Mouse (Mus musculus) kidney, adult 11 months (tissue): Measurements from ENCODE around the gene 4930412O13Rik.

ENCODE experiments used
- DNase-seq: peaks from one replicate; pipeline ENCODE4 v3.0.0; 2022

Gene 4930412O13Rik

GRCm38 (mm10) chr2:9881611-9882023 lies 565 bp downstream of the 4930412O13Rik start:
- DNase-seq, result no peak

DNA sequence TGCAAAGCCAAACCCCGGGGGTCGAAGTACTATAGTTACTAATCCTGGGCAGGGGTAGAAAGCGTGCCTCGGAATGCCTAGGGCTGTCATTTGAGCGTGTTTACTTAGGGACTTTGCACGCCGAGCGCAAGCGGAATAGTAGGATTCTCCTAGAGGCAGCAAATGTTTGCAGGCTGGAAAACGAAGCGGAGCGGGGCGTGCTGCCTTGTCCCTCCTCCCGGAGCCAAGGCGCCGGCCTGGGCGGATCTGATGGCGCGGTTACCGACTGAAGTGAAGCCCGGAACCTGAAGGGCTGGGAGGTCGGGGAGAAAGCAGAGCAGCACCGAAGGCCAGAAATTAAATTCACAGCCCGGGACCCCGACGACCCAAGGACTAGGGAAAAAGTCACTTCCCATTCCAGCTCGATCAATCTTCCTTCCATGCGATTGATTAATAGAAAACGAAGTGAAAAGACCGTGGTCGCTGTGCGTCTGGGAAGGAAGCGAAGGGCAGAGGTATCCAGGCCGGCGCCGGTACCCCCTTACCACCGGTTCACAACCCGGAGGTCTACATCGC lies 1.4 kb downstream of the 4930412O13Rik start:
- no peak for DNase-seq

GRCm38 (mm10) chr2:9882926-9883802 lies 2.1 kb downstream of the 4930412O13Rik start:
- no peak for DNase-seq

DNA sequence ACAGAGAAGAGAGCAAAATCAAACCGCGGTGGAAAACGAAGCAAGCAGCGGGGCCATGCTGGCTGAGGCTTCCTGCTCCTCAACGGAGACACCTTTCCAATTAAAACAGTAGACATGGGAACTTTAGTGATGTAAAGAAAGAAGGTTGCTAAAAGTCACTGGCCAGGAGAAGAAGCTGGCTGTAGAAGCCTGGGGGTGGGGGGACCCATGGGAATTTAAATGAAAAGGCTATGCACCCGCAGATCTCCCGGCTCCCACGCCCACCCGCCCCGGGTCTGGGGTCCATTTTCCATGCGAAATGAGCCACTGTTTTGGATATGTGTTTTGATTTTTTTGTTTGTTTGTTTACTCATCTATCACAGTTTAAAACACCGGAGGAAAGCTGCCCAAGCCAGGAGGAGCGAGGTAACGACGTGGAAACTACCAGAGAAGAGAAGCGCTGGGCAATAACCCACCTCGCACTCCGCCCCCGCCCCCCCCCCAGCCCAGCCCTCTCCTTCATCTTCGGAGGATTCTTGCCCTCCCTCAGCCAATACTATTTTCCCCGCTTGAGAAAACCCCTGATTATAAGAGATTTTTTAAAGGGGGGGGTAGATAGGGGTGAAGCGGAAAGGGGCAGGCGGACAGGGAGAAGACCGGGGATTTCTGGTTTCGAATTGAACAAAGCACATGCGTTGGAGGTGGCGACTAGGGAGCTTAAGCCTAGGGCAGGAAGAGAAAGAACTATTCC lies 2.9 kb downstream of the 4930412O13Rik start:
- DNase-seq, result no peak

GRCm38 (mm10) chr2:9884533-9885216 lies 3.6 kb downstream of the 4930412O13Rik start:
- DNase-seq, result no peak

GRCm38 (mm10) chr2:9885217-9885770 lies 4.2 kb downstream of the 4930412O13Rik start:
- DNase-seq, result no peak

- DNase-seq, result no peak
Observed at GRCm38 (mm10) chr2:9886031-9886430, 5.0 kb downstream of the 4930412O13Rik start.

GRCm38 (mm10) chr2:9886921-9887610 lies 6.0 kb downstream of the 4930412O13Rik start:
- no peak for DNase-seq

- DNase-seq, result no peak
Observed at GRCm38 (mm10) chr2:9887636-9888035, 6.6 kb downstream of the 4930412O13Rik start.

DNA sequence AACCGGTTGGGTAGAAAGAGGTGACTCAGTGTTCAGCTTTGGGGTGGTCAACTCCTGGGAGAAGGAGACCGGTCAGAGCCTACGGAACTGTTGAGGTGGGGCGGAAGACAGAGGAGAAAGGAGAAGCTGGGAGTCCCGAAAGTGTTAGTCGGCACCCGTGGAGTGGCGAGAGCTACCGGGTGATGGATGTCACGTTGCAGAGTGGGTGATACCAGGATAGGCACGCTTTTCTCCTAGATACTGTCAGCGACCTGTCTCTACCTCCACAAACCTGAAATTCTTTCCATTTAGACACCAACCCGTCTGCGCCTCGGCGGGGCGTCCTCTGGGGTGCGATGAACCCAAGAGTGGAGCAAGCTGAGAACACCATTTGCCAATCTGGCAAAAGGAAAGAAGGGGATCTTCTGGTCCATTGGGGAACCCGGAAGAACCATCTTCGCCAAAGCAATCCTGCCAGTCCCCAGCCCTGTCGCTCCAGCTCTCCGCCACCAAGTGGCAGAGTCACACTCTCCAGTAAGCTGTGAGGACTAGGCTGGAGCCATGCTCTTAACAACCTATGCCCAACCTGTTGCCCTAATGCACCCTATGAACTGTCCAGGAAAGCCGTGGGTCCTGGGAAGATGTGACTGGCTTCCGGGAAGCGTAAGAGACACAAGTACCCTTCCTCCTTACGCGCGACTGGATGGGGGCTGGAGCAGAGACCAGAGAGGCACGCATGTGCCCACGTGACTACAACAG lies 8.0 kb downstream of the 4930412O13Rik start, which contains the start of gene 9230102O04Rik:
Gene 9230102O04Rik (minus strand): TSS at position 628 of the 738 bp plus-strand sequence.
- DNase-seq, result peak; percentile 60

DNA sequence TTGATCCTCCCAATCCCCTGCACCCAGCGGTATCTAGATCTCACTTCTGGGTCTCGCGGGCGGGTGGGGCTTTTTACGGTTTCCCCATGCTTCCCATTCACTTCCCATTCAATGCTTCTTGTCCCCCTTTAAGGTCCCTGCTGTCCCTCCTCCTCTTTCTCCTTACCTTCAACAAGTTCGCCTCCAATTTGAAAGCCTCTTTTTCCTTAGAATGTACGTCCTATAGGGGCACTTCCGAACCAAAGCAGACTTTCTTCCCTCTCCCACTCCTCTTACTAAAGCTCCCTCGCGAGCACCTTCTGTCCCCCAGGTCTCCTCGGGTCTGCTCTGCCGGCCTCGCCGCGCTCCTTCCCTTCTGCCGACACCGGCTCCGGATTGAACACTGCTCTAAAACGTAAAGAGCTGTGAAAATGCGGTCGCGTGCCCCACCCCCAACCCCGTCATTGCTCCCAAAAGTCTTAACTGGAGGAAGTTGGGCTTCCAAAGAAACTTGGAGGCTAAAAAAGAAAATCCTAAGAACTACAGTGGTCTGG lies 8.7 kb downstream of the 4930412O13Rik start, which contains the start of gene Gata3:
Gene Gata3 (minus strand): TSS at position 384 of the 533 bp plus-strand sequence.
- no peak for DNase-seq

DNA sequence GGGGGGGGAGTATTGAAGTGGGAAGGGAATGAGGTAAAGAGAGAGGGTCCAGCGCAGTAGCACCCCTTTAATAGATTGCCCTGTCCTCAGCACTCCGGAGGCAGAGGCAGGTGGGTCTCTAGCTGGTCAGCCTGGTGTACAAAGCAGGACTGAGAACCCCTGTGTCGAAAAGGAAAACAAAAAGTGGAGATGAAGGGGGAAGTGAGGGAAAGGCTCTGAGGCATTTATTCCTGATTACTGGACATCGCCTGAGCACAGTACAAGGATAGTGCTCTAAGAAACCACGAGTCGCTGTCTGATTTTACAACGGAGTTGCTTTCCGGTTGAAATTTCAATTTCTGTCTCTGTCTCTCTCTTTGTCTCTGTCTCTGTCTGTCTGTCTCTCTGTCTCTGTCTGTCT lies 9.2 kb downstream of the 4930412O13Rik start:
- no peak for DNase-seq

- DNase-seq, result no peak
Observed at GRCm38 (mm10) chr2:9890906-9891305, 9.9 kb downstream of the 4930412O13Rik start.

GRCm38 (mm10) chr2:9892541-9892940 lies 11.5 kb downstream of the 4930412O13Rik start:
- DNase-seq, result no peak

DNA sequence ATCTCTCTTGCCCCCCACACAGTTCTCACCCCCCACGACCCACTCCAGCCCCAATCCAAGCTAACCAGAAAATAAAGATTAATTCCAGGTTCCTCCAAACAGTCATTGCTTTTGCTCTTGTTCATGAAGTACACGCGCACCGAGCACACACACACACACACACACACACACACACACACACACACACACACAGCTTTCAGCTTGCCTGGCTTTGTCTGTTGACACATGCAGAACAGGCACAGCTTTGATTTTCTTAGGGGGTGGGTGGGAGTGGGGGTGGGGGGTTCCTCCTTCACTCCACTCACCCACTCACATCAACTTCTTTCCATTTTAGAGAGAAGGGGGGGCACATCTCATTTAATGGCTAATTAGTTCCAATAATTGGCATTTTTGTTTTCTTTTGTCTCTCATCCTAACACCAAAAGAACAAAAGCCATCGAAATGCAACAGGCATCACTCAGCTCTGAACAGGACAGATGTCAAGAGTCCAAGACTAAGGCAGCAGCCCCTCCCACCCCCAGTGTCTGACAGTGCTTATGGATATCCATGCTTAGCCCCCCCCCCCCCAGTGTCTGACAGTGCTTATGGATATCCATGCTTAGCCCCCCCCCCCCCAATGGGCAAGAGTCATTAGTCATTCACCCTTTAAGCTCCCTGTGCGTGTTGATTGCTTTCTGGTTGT lies 12.4 kb downstream of the 4930412O13Rik start:
- DNase-seq, result no peak

DNA sequence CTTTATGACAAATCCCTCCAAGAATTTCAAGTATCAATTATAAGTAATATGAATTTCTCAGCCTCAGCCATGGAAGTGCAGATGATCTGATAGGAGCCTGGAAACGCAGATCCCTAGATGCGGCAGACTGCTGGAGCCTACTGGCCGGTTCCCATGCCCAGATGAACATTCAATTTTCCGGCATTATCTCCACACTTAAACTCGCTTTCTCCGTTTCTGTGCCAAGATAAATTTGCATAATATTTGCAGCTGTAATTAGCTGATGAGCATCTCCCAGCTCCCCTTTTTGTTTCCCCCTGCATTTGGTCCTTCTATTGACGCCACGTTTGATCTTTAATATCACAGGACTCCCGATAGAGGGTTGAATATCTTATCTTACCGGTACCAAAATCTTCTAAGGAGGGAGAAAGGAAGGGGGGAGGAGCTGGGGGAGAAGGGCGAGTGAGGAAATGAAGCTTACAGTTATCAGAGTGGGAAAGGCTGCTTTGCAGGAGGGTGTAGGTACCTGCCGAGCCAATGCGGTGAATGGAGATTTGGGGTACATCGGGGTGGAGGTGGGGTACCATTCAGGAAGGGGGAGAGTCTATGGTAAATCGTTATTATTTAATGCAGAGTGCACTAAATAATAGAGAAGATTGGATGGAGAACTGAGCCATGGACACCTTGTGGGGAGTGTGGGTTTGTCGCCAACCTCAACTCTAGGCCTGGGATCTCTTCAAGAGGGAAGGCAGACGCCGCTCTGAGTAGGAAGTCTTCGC lies 14.0 kb downstream of the 4930412O13Rik start:
- no peak for DNase-seq

DNA sequence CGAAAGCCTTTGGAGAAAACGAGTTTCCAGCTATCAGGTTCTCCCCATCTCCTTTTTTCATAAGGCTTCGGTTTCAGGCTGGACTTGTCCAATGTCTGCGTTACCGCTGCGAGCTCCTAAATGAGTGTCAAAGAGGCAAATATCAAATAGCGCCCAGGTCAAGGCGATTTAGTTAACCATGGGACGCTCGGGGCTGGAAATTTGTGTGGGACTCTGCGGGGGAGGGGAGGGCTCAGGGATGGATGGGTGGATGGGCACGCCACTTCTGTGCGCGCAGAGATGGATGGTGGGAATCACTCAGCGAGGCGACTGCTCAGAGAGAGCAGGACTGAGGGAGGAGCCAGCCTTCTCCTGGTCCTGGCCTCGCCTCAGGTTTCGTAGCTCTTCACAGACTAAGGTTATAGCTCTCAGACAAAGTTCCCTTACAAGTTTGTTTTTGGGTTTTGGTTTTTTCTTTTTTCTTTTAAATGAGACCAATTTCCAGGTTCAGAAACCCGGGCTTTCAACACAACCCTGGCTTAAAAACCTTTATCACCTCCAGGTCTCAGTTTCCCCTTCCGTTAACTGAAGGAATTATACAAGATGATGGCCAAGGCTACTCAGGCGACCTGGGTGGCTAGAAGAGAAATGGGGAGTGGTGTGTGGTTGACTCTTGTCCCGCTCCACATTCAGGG lies 15.2 kb downstream of the 4930412O13Rik start:
- DNase-seq, result no peak

DNA sequence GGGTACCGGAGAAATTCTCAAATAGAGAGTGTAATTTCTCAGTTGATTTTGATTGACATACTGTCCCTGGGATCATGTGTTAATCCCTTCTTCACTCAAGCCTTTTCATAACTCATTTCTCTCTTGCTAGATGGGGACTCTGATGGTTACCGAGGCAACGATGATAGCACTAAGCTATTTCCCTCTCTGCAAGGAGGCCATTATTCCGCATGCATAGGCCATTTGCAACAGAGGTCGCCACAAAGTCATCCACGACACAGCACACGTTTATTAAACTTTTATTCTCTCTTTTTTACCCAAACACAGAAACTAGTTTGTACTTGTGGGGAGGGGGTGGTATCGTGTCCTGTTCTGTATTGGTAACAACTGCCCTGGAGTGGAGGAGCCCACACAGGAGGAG lies 16.8 kb downstream of the 4930412O13Rik start:
- no peak for DNase-seq
